Mouse (Mus musculus): ENCODE results near the gene Arhgap30. TPM values are rescaled to one million over a fixed set of nuclear protein-coding genes. Genes with fewer than 3 reads are reported as not detected.

The Arhgap30 gene
- polyA plus RNA-seq, 1 experiment = 4.8 TPM

GRCm38 (mm10) chr1:171412001-171412441 lies 23.3 kb downstream of the Arhgap30 start:
- no peak for TF ChIP-seq CTCF (conservative IDR thresholded peaks at IDR 0.05; ENCODE audit: insufficient read depth, insufficient read length, low read depth, low read length)
- TF ChIP-seq POLR2A (IDR thresholded peaks at IDR 0.05; ENCODE audit: low read depth, low read length) = no peak
- WGBS = 1% methylated on average over 20 of the region's 20 CpGs
- DNase-seq = peak; percentile 44
- Histone ChIP-seq H3K4me1 (ENCODE audit: control insufficient read depth, insufficient read depth, low read length) (no peaks in the 10 kb centered on the region), H3K36me3 (ENCODE audit: control insufficient read depth, insufficient read depth, low read length) (no peaks in the 10 kb centered on the region; the same call in 1 of the 2 replicates), H3K27me3 (replicated peaks; ENCODE audit: control insufficient read depth, insufficient read depth, low read length) (no peaks in the 10 kb centered on the region), H3K4me3 (ENCODE audit: insufficient read depth, low read depth, low read length) (peak overlapping the region; percentile 97), H3K27ac (ENCODE audit: insufficient read depth, low read depth, low read length) (peak overlapping the region; percentile 91)

GRCm38 (mm10) chr1:171412446-171412845 lies 23.7 kb downstream of the Arhgap30 start:
- peak; percentile 39 for DNase-seq

GRCm38 (mm10) chr1:171413608-171414007 lies 24.9 kb downstream of the Arhgap30 start:
- no peak overlapping the region for H3K27ac ChIP-seq (ENCODE audit: insufficient read depth, low read depth, low read length)
- DNase-seq = no peak
- WGBS = 88% methylated on average over 8 of the region's 8 CpGs
- H3K4me3 ChIP-seq (ENCODE audit: insufficient read depth, low read depth, low read length) = no peak overlapping the region
- TF ChIP-seq CTCF (conservative IDR thresholded peaks at IDR 0.05; ENCODE audit: insufficient read depth, insufficient read length, low read depth, low read length) (no peak), POLR2A (IDR thresholded peaks at IDR 0.05; ENCODE audit: low read depth, low read length) (no peak)
- no peaks in the 10 kb centered on the region; the same call in 1 of the 2 replicates for H3K36me3 ChIP-seq (ENCODE audit: control insufficient read depth, insufficient read depth, low read length)
- no peaks in the 10 kb centered on the region for H3K27me3 ChIP-seq (replicated peaks; ENCODE audit: control insufficient read depth, insufficient read depth, low read length)
- peaks cover 4% of the 10 kb centered on the region; the same call in 1 of the 2 replicates for H3K4me1 ChIP-seq (ENCODE audit: control insufficient read depth, insufficient read depth, low read length)

More at GRCm38 (mm10) chr1:171412446-171412845, 23.7 kb downstream of the Arhgap30 start:
- WGBS = 32% methylated on average over 3 of the region's 3 CpGs
- H3K4me3 ChIP-seq (ENCODE audit: insufficient read depth, low read depth, low read length) = peak overlapping the region; percentile 28
- no peaks in the 10 kb centered on the region; the same call in 1 of the 2 replicates for H3K36me3 ChIP-seq (ENCODE audit: control insufficient read depth, insufficient read depth, low read length)
- H3K27ac ChIP-seq (ENCODE audit: insufficient read depth, low read depth, low read length) = peak overlapping the region; percentile 91; the same call in 1 of the 2 replicates
- no peaks in the 10 kb centered on the region for H3K27me3 ChIP-seq (replicated peaks; ENCODE audit: control insufficient read depth, insufficient read depth, low read length)
- TF ChIP-seq CTCF (conservative IDR thresholded peaks at IDR 0.05; ENCODE audit: insufficient read depth, insufficient read length, low read depth, low read length) (no peak), POLR2A (IDR thresholded peaks at IDR 0.05; ENCODE audit: low read depth, low read length) (no peak)
- no peaks in the 10 kb centered on the region for H3K4me1 ChIP-seq (ENCODE audit: control insufficient read depth, insufficient read depth, low read length)

- peak; percentile 92 for DNase-seq
- 55% methylated on average over 5 of the region's 5 CpGs for WGBS
- no peaks in the 10 kb centered on the region; the same call in 1 of the 2 replicates for H3K36me3 ChIP-seq (ENCODE audit: control insufficient read depth, insufficient read depth, low read length)
Measured at GRCm38 (mm10) chr1:171418660-171419059, 29.9 kb downstream of the Arhgap30 start, which contains the start of gene Tstd1. TSS of gene Tstd1 (plus strand) at chr1:171418872.

GRCm38 (mm10) chr1:171419291-171419882 lies 30.6 kb downstream of the Arhgap30 start:
- TF ChIP-seq CTCF (conservative IDR thresholded peaks at IDR 0.05; ENCODE audit: insufficient read depth, insufficient read length, low read depth, low read length) = no peak
- TF ChIP-seq POLR2A (IDR thresholded peaks at IDR 0.05; ENCODE audit: low read depth, low read length) = no peak
- no peak for DNase-seq
- WGBS = 73% methylated on average over 12 of the region's 12 CpGs
- Histone ChIP-seq H3K27me3 (replicated peaks; ENCODE audit: control insufficient read depth, insufficient read depth, low read length) (no peaks in the 10 kb centered on the region), H3K4me1 (ENCODE audit: control insufficient read depth, insufficient read depth, low read length) (peaks cover 8% of the 10 kb centered on the region; the same call in 1 of the 2 replicates), H3K4me3 (ENCODE audit: insufficient read depth, low read depth, low read length) (no peak overlapping the region; the same call in 1 of the 2 replicates), H3K27ac (ENCODE audit: insufficient read depth, low read depth, low read length) (no peak overlapping the region), H3K36me3 (ENCODE audit: control insufficient read depth, insufficient read depth, low read length) (no peaks in the 10 kb centered on the region; the same call in 1 of the 2 replicates)

More at GRCm38 (mm10) chr1:171418660-171419059, 29.9 kb downstream of the Arhgap30 start, which contains the start of gene Tstd1:
- Histone ChIP-seq H3K27me3 (replicated peaks; ENCODE audit: control insufficient read depth, insufficient read depth, low read length) (no peaks in the 10 kb centered on the region), H3K27ac (ENCODE audit: insufficient read depth, low read depth, low read length) (peak within 1 kb of the TSS; percentile 11), H3K4me3 (ENCODE audit: insufficient read depth, low read depth, low read length) (peak within 1 kb of the TSS; percentile 10; the same call in 1 of the 2 replicates), H3K4me1 (ENCODE audit: control insufficient read depth, insufficient read depth, low read length) (peaks cover 8% of the 10 kb centered on the region; the same call in 1 of the 2 replicates)
- TF ChIP-seq CTCF (conservative IDR thresholded peaks at IDR 0.05; ENCODE audit: insufficient read depth, insufficient read length, low read depth, low read length) (no peak), POLR2A (IDR thresholded peaks at IDR 0.05; ENCODE audit: low read depth, low read length) (no peak)

GRCm38 (mm10) chr1:171419905-171420304 lies 31.2 kb downstream of the Arhgap30 start:
- Histone ChIP-seq H3K27ac (ENCODE audit: insufficient read depth, low read depth, low read length) (no peak overlapping the region), H3K27me3 (replicated peaks; ENCODE audit: control insufficient read depth, insufficient read depth, low read length) (no peaks in the 10 kb centered on the region), H3K4me3 (ENCODE audit: insufficient read depth, low read depth, low read length) (no peak overlapping the region), H3K36me3 (ENCODE audit: control insufficient read depth, insufficient read depth, low read length) (no peaks in the 10 kb centered on the region; the same call in 1 of the 2 replicates), H3K4me1 (ENCODE audit: control insufficient read depth, insufficient read depth, low read length) (peaks cover 9% of the 10 kb centered on the region; the same call in 1 of the 2 replicates)
- 91% methylated on average over 5 of the region's 5 CpGs for WGBS
- no peak for DNase-seq
- TF ChIP-seq POLR2A (IDR thresholded peaks at IDR 0.05; ENCODE audit: low read depth, low read length) = no peak
- TF ChIP-seq CTCF (conservative IDR thresholded peaks at IDR 0.05; ENCODE audit: insufficient read depth, insufficient read length, low read depth, low read length) = no peak

- no peak for TF ChIP-seq POLR2A (IDR thresholded peaks at IDR 0.05; ENCODE audit: low read depth, low read length)
- no peaks in the 10 kb centered on the region for H3K27me3 ChIP-seq (replicated peaks; ENCODE audit: control insufficient read depth, insufficient read depth, low read length)
- H3K4me1 ChIP-seq (ENCODE audit: control insufficient read depth, insufficient read depth, low read length) = peaks cover 12% of the 10 kb centered on the region; the same call in 1 of the 2 replicates
- 83% methylated on average over 8 of the region's 8 CpGs for WGBS
- no peaks in the 10 kb centered on the region for H3K36me3 ChIP-seq (ENCODE audit: control insufficient read depth, insufficient read depth, low read length)
- no peak overlapping the region for H3K27ac ChIP-seq (ENCODE audit: insufficient read depth, low read depth, low read length)
- no peak for DNase-seq
- H3K4me3 ChIP-seq (ENCODE audit: insufficient read depth, low read depth, low read length) = no peak overlapping the region
Measured at GRCm38 (mm10) chr1:171422504-171423095, 33.8 kb downstream of the Arhgap30 start.

All from kidney, adult 2 months (tissue).